Mouse (Mus musculus) liver, embryonic 14.5 days (tissue): ENCODE results near the gene Ola1. TPM values are rescaled to one million over a fixed set of nuclear protein-coding genes. Genes with fewer than 3 reads are reported as not detected.

Source experiments
- ATAC-seq: fragments of 200-750 bp; cut with Nextera tagmentation; 2 replicates; pipeline ENCODE4 v1.8.0; 2017; ENCODE audit warnings: moderate number of reproducible peaks, mild to moderate bottlenecking, moderate library complexity; ENCODE audit not compliant: insufficient read depth
- DNase-seq, 3 experiments: peaks; one replicate each; pipeline ENCODE4 v3.0.0-alpha.2; 2012 to 2013; ENCODE audit warnings: low read depth in 3 of 3, low spot score in 3 of 3
- H3K27ac ChIP-seq: fragments of 300-500 bp; sonication (generic); 2 replicates; pipeline ENCODE4 v1.5.1; 2014; ENCODE audit warnings: moderate library complexity, mild to moderate bottlenecking, control low read depth, inconsistent platforms
- H3K27me3 ChIP-seq: fragments of 300-500 bp; sonication (generic); 2 replicates; pipeline ENCODE4 v1.6.1; 2014; ENCODE audit warnings: mild to moderate bottlenecking, low read length, moderate library complexity; ENCODE audit not compliant: control insufficient read depth, insufficient read depth
- H3K36me3 ChIP-seq: fragments of 300-500 bp; sonication (generic); replicated peaks from 2 replicates; pipeline ENCODE4 v1.6.1; 2014; ENCODE audit warnings: low read depth; ENCODE audit not compliant: control insufficient read depth, insufficient read depth
- H3K4me1 ChIP-seq, 2 experiments: fragments of 200-500 bp in 1 of 2; fragments of 300-500 bp in 1 of 2; sonication (generic) in 1 of 2; replicated peaks; 2 replicates each; pipeline ENCODE4 v1.6.1; 2012 to 2014; ENCODE audit warnings: antibody characterized with exemption in 1 of 2, inconsistent platforms in 1 of 2, low read length in 1 of 2; ENCODE audit not compliant: control insufficient read depth in 2 of 2, insufficient read depth in 2 of 2
- H3K4me2 ChIP-seq: fragments of 300-500 bp; sonication (generic); 2 replicates; pipeline ENCODE4 v1.6.1; 2014; ENCODE audit warnings: low read depth, mild to moderate bottlenecking, control low read depth, moderate library complexity
- H3K4me3 ChIP-seq, 2 experiments: fragments of 200-500 bp in 1 of 2; fragments of 300-500 bp in 1 of 2; sonication (generic) in 1 of 2; 2 replicates each; pipeline ENCODE4 v1.5.1; 2012 to 2014; ENCODE audit warnings: low read depth in 2 of 2, low read length in 2 of 2, mild to moderate bottlenecking in 2 of 2, control low read depth in 1 of 2, inconsistent platforms in 1 of 2, moderate library complexity in 1 of 2; ENCODE audit not compliant: insufficient read depth in 1 of 2
- H3K9ac ChIP-seq: fragments of 300-500 bp; sonication (generic); replicated peaks from 2 replicates; pipeline ENCODE4 v1.6.1; 2014; ENCODE audit warnings: mild to moderate bottlenecking, control low read depth, moderate library complexity
- H3K9me3 ChIP-seq: fragments of 300-500 bp; sonication (generic); 2 replicates; pipeline ENCODE4 v1.6.1; 2016; ENCODE audit warnings: low read length, mixed read lengths; ENCODE audit not compliant: control insufficient read depth
- CTCF ChIP-seq: IDR thresholded peaks from 2 replicates; pipeline ENCODE4 v1.5.1; 2016; ENCODE audit warnings: antibody characterized with exemption, low read depth, control low read depth
- EP300 ChIP-seq: IDR thresholded peaks from 2 replicates; pipeline ENCODE4 v1.6.1; 2016; ENCODE audit warnings: antibody characterized with exemption, low read depth
- WGBS: fragments of 180-500 bp; shearing (Covaris S2); extraction: QIAGEN DNeasy Blood & Tissue Kit; methylation state at CpG from one replicate; pipeline ENCODE4 v1.1.7; 2014; ENCODE audit not compliant: insufficient replicate concordance; 5-methylcytosine and 5-hydroxymethylcytosine counted together
- polyA plus RNA-seq, 2 experiments: library from polyadenylated mRNA; depleted of rRNA in 1 of 2; stranded (reverse) in 1 of 2; unstranded in 1 of 2; fragments of >200 nt; fragmentation: Nextera tagmentation in 1 of 2; extraction: Ambion mirVana in 1 of 2; gene quantifications; 2 replicates each; pipeline versions ENCODE4 v1.2.1 to v1.2.3; 2012 to 2014

Gene Ola1
- polyA plus RNA-seq, 2 experiments: 25.2 to 43.0 TPM

DNA sequence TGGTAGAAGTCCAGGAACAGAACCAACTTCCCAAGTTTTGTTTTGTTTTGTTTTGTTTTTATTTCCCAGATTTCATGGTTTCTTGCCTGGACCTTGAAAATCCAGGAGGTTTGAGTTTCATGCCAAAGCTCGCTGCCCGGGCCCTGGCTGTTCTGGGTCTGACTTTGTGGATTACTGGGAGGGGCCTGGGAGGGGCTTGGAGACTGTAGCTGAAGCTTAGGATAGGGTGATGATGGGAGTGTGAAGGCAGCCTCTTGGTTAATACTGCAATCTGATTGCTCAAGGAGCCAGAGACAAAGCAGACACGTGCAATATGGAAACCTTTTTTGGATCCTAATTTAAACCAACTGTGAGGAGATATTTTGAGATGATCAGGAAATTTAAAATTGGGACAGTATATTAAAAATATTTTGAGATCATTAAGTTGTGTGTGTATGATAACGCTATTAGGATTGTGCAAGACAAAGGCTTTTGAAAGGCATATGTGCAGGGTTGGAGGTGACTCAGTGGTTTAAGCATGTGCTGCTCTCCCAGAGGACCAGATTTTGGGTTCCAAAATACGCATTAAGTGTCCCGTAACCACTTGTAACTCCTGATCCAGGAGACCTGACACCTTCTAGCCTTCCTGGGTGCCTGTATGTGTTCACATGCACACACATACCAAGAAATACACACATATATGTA lies 169.6 kb downstream of the Ola1 start:
- Histone ChIP-seq H3K27ac (no peak overlapping the region), H3K4me2 (no peak overlapping the region), H3K36me3 (no peaks in the 10 kb centered on the region), H3K27me3 (no peaks in the 10 kb centered on the region), H3K9me3 (no peaks in the 10 kb centered on the region; the same call in 1 of the 2 replicates), H3K4me1 (peaks cover 0 to 10% of the 10 kb centered on the region in 2 experiments; a peak in 2 of 4 replicates), H3K9ac (no peak overlapping the region), H3K4me3 (no peak overlapping the region)
- DNase-seq: no peak
- ATAC-seq: no peak
- 58% methylated on average over 6 of the region's 6 CpGs for WGBS
- TF ChIP-seq CTCF (no peak), EP300 (no peak)

GRCm38 (mm10) chr2:73047061-73047741 lies 171.5 kb downstream of the Ola1 start:
- 70% methylated on average over 24 of the region's 24 CpGs for WGBS
- TF ChIP-seq CTCF (no peak), EP300 (no peak)

DNA sequence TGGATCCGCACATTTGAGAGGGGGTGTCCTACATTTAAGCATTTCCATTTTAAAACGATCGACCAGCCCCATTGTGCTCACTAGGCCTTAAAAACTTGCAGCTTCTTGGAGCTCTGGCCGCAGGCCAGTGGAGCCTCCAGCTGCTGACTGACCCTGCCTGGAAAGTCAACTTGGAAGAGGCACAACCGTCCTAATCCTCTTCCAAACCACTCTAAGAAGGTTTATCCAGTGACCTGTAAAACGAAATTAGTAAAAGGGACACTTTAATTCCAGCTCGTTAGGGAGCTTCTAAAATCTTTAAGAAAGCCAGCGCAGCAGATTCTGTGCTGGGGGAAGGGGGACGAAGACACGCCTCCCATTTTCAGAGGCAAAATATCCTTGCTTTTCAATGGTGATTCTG lies 172.1 kb downstream of the Ola1 start:
- Histone ChIP-seq H3K36me3 (no peaks in the 10 kb centered on the region), H3K4me1 (peaks cover 0 to 10% of the 10 kb centered on the region in 2 experiments; a peak in 2 of 4 replicates), H3K9ac (no peak overlapping the region), H3K27me3 (no peaks in the 10 kb centered on the region; the same call in 1 of the 2 replicates), H3K4me3 (no peak overlapping the region), H3K4me2 (no peak overlapping the region), H3K27ac (no peak overlapping the region), H3K9me3 (no peaks in the 10 kb centered on the region)
- TF ChIP-seq EP300 (no peak), CTCF (no peak)
- 71% methylated on average over 10 of the region's 10 CpGs for WGBS
- DNase-seq (no peak), ATAC-seq (no peak)

More at GRCm38 (mm10) chr2:73047061-73047741, 171.5 kb downstream of the Ola1 start:
- no peak for DNase-seq
- Histone ChIP-seq H3K4me2 (no peak overlapping the region), H3K36me3 (no peaks in the 10 kb centered on the region), H3K9me3 (no peaks in the 10 kb centered on the region), H3K4me1 (peaks cover 0 to 10% of the 10 kb centered on the region in 2 experiments; a peak in 2 of 4 replicates), H3K27me3 (no peaks in the 10 kb centered on the region; the same call in 1 of the 2 replicates), H3K4me3 (no peak overlapping the region), H3K27ac (no peak overlapping the region), H3K9ac (no peak overlapping the region)
- peak; percentile 37; the same call in 1 of the 2 replicates for ATAC-seq

DNA sequence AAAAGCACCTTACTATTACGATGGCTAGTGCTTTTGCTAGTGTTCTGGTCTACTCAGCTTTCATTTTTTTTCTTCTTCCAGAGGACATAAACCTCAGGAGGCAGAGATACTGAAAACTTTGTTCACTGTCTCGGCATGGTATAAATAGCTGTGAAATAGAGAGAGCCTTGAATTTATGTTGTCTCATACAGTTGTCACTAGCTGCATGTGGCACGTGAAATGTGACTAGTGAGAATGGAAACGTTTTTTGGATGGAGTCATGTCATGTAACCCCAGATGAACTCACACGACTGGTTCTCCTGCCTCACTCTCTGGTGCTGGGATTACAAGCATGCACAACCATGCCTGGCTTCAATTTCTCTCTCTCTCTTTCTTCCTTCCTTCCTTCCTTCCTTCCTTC lies 173.2 kb downstream of the Ola1 start:
- ATAC-seq (no peak), DNase-seq (no peak)
- 54% methylated on average over 5 of the region's 5 CpGs for WGBS
- no peaks in the 10 kb centered on the region; the same call in 1 of the 2 replicates for H3K27me3 ChIP-seq
- TF ChIP-seq EP300 (no peak), CTCF (no peak)
- H3K4me1 ChIP-seq: peaks cover 0 to 10% of the 10 kb centered on the region in 2 experiments; a peak in 2 of 4 replicates
- H3K36me3 ChIP-seq: no peaks in the 10 kb centered on the region
- H3K9ac ChIP-seq: no peak overlapping the region
- H3K27ac ChIP-seq: no peak overlapping the region
- no peak overlapping the region for H3K4me3 ChIP-seq
- no peak overlapping the region for H3K4me2 ChIP-seq
- no peaks in the 10 kb centered on the region for H3K9me3 ChIP-seq

Other genes starting within 250 kb of the Ola1 start
- 13.1 and 19.0 TPM in 2 replicates for gene Sp3, start 238.5 kb downstream of the Ola1 start, polyA plus RNA-seq (2012; rRNA removed)
- 35.0 and 36.2 TPM in 2 replicates for gene Sp3, start 238.5 kb downstream of the Ola1 start, polyA plus RNA-seq (2014; fragmentation: Nextera tagmentation; extraction: Ambion mirVana)
- gene Gm11084, start 232.2 kb downstream of the Ola1 start, polyA plus RNA-seq (2012; rRNA removed): not detected in 2 replicates
- gene Gm11084, start 232.2 kb downstream of the Ola1 start, polyA plus RNA-seq (2014; fragmentation: Nextera tagmentation; extraction: Ambion mirVana): not detected in 2 replicates
- 0.01 and 0.15 TPM in 2 replicates for gene Sp9, start 53.0 kb upstream of the Ola1 start, polyA plus RNA-seq (2012; rRNA removed)
- gene Sp9, start 53.0 kb upstream of the Ola1 start, polyA plus RNA-seq (2014; fragmentation: Nextera tagmentation; extraction: Ambion mirVana): not detected in 2 replicates
- gene Scrn3, start 93.7 kb upstream of the Ola1 start, polyA plus RNA-seq (2012; rRNA removed): 14.9 and 20.1 TPM in 2 replicates
- gene Scrn3, start 93.7 kb upstream of the Ola1 start, polyA plus RNA-seq (2014; fragmentation: Nextera tagmentation; extraction: Ambion mirVana): 22.4 and 25.2 TPM in 2 replicates
- gene Cir1, start 93.8 kb upstream of the Ola1 start, polyA plus RNA-seq (2012; rRNA removed): 6.2 and 13.8 TPM in 2 replicates
- gene Cir1, start 93.8 kb upstream of the Ola1 start, polyA plus RNA-seq (2014; fragmentation: Nextera tagmentation; extraction: Ambion mirVana): 19.2 and 20.5 TPM in 2 replicates
- gene Gpr155, start 167.6 kb upstream of the Ola1 start, polyA plus RNA-seq (2012; rRNA removed): 3.0 and 4.1 TPM in 2 replicates
- 8.9 and 9.0 TPM in 2 replicates for gene Gpr155, start 167.6 kb upstream of the Ola1 start, polyA plus RNA-seq (2014; fragmentation: Nextera tagmentation; extraction: Ambion mirVana)